Mouse (Mus musculus) CH12.LX (cell line): ENCODE measurements around the gene Gucy1b1. TPM values are rescaled to one million over a fixed set of nuclear protein-coding genes. Genes with fewer than 3 reads are reported as not detected.

Source experiments
- DNase-seq: peaks from one replicate; pipeline ENCODE4 v3.0.0-alpha.2; 2013; ENCODE audit errors: extremely low read depth
- H3K27ac ChIP-seq: 2 replicates; pipeline ENCODE4 v1.5.1; 2012; ENCODE audit warnings: low read depth, mild to moderate bottlenecking, control low read depth, moderate library complexity; ENCODE audit not compliant: insufficient read depth
- H3K27me3 ChIP-seq: replicated peaks from 2 replicates; pipeline ENCODE3; 2012; ENCODE audit warnings: inconsistent platforms
- H3K36me3 ChIP-seq, 2 experiments: replicated peaks in 1 of 2; 2 replicates each; pipeline versions ENCODE3 to v1.6.1; 2012; ENCODE audit warnings: inconsistent platforms in 1 of 2, low read length in 1 of 2, mild to moderate bottlenecking in 1 of 2, mixed read lengths in 1 of 2, moderate library complexity in 1 of 2; ENCODE audit not compliant: control insufficient read depth in 1 of 2, insufficient read depth in 1 of 2
- H3K4me1 ChIP-seq, 2 experiments: 2 replicates each; pipeline ENCODE4 v1.6.1; 2012; ENCODE audit warnings: inconsistent platforms in 1 of 2, moderate library complexity in 1 of 2; ENCODE audit not compliant: insufficient read depth in 2 of 2, control insufficient read depth in 1 of 2
- H3K4me2 ChIP-seq: 2 replicates; pipeline ENCODE4 v1.6.1; 2012; ENCODE audit warnings: low read depth, mild to moderate bottlenecking, control low read depth; ENCODE audit not compliant: poor library complexity, insufficient read depth, severe bottlenecking
- H3K4me3 ChIP-seq, 3 experiments: fragments of 150-350 bp in 1 of 3; sonication (generic) in 1 of 3; replicated peaks in 1 of 3; 2 replicates each; pipeline versions ENCODE3 to v1.5.1; 2011 to 2012; ENCODE audit warnings: low read depth in 2 of 3, low read length in 2 of 3, mild to moderate bottlenecking in 2 of 3, moderate library complexity in 2 of 3, control low read depth in 1 of 3, improper control_type of control experiment in 1 of 3, inconsistent platforms in 1 of 3, mixed read lengths in 1 of 3; ENCODE audit not compliant: poor library complexity in 1 of 3
- H3K79me2 ChIP-seq: replicated peaks from 2 replicates; pipeline ENCODE4 v1.6.1; 2012; ENCODE audit warnings: mild to moderate bottlenecking, moderate library complexity; ENCODE audit not compliant: control insufficient read depth, poor library complexity, insufficient read depth, severe bottlenecking; ENCODE audit errors: extremely low read depth
- H3K9ac ChIP-seq: 2 replicates; pipeline ENCODE4 v1.6.1; 2012; ENCODE audit warnings: low read depth, mild to moderate bottlenecking, control low read depth, moderate library complexity; ENCODE audit not compliant: insufficient read depth
- H3K9me3 ChIP-seq: replicated peaks from 2 replicates; pipeline ENCODE3; 2012; ENCODE audit warnings: low read length, inconsistent platforms, mixed read lengths
- E2F4 ChIP-seq: IDR thresholded peaks from 2 replicates; pipeline ENCODE4 v1.6.1; 2011; ENCODE audit warnings: low read depth, low read length, improper control_type of control experiment; ENCODE audit not compliant: insufficient replicate concordance
- GABPA ChIP-seq: IDR thresholded peaks from 2 replicates; pipeline ENCODE4 v1.6.1; 2012; ENCODE audit warnings: low read depth, low read length, improper control_type of control experiment, inconsistent platforms; ENCODE audit not compliant: insufficient replicate concordance
- HCFC1 ChIP-seq: IDR thresholded peaks from 2 replicates; pipeline ENCODE4 v1.6.1; 2012; ENCODE audit warnings: low read depth, mild to moderate bottlenecking, inconsistent platforms, low read length, improper control_type of control experiment
- JUN ChIP-seq: IDR thresholded peaks from 2 replicates; pipeline ENCODE4 v1.6.1; 2011; ENCODE audit warnings: low read depth, mild to moderate bottlenecking, low read length, improper control_type of control experiment, moderate library complexity; ENCODE audit not compliant: insufficient read depth
- KAT2A ChIP-seq: IDR thresholded peaks from 2 replicates; pipeline ENCODE4 v1.6.1; 2012; ENCODE audit warnings: low read length, improper control_type of control experiment, inconsistent platforms; ENCODE audit not compliant: insufficient replicate concordance
- MAFK ChIP-seq: IDR thresholded peaks from 2 replicates; pipeline ENCODE4 v1.6.1; 2011; ENCODE audit warnings: low read length, improper control_type of control experiment; ENCODE audit not compliant: insufficient replicate concordance
- MAZ ChIP-seq: IDR thresholded peaks from 2 replicates; pipeline ENCODE4 v1.6.1; 2012; ENCODE audit warnings: low read depth, mild to moderate bottlenecking, inconsistent platforms, low read length, improper control_type of control experiment, moderate library complexity
- MEF2A ChIP-seq: IDR thresholded peaks from 2 replicates; pipeline ENCODE4 v1.6.1; 2014; ENCODE audit warnings: low read depth, mild to moderate bottlenecking, inconsistent platforms, low read length, improper control_type of control experiment, borderline replicate concordance
- MYC ChIP-seq: IDR thresholded peaks from 2 replicates; pipeline ENCODE4 v1.6.1; 2011; ENCODE audit warnings: low read depth, mild to moderate bottlenecking, improper control_type of control experiment, low read length
- NRF1 ChIP-seq: IDR thresholded peaks from 2 replicates; pipeline ENCODE4 v1.6.1; 2014; ENCODE audit warnings: low read depth, mild to moderate bottlenecking, inconsistent platforms, low read length, improper control_type of control experiment, moderate library complexity
- POLR2A ChIP-seq: IDR thresholded peaks from 2 replicates; pipeline ENCODE4 v1.6.1; 2011; ENCODE audit warnings: low read depth, mild to moderate bottlenecking, improper control_type of control experiment, low read length
- POLR2AphosphoS2 ChIP-seq: IDR thresholded peaks from 2 replicates; pipeline ENCODE4 v1.6.1; 2011; ENCODE audit warnings: low read depth, low read length, improper control_type of control experiment
- RAD21 ChIP-seq: IDR thresholded peaks from 2 replicates; pipeline ENCODE4 v1.6.1; 2011; ENCODE audit warnings: low read depth, mild to moderate bottlenecking, low read length, improper control_type of control experiment, moderate library complexity
- SIN3A ChIP-seq: IDR thresholded peaks from 2 replicates; pipeline ENCODE4 v1.6.1; 2012; ENCODE audit warnings: low read length, improper control_type of control experiment, inconsistent platforms
- TBP ChIP-seq: conservative IDR thresholded peaks from 2 replicates; pipeline ENCODE4 v1.6.1; 2011; ENCODE audit warnings: low read depth, low read length, improper control_type of control experiment
- UBTF ChIP-seq: IDR thresholded peaks from 2 replicates; pipeline ENCODE4 v1.6.1; 2012; ENCODE audit warnings: low read depth, mild to moderate bottlenecking, inconsistent platforms, low read length, improper control_type of control experiment, moderate library complexity
- ZKSCAN1 ChIP-seq: IDR thresholded peaks from 2 replicates; pipeline ENCODE4 v1.6.1; 2012; ENCODE audit warnings: low read depth, inconsistent platforms, low read length, improper control_type of control experiment, borderline replicate concordance
- ZMIZ1 ChIP-seq: IDR thresholded peaks from 2 replicates; pipeline ENCODE4 v1.6.1; 2012; ENCODE audit warnings: low read depth, mild to moderate bottlenecking, inconsistent platforms, low read length, improper control_type of control experiment
- ZNF384 ChIP-seq: IDR thresholded peaks from 2 replicates; pipeline ENCODE4 v1.6.1; 2012; ENCODE audit warnings: low read depth, low read length, improper control_type of control experiment, inconsistent platforms
- dilution Hi-C: fragments of 300-500 bp; cut with MboI; formaldehyde crosslinking; loops from 2 replicates; pipeline ENCODE4 v1.14.3; 2020; ENCODE audit warnings: low sequenced_read_pairs; ENCODE audit not compliant: extremely low pct_unique_long_range_greater_than_20kb, extremely low pct_ligation_motif_present
- in situ Hi-C: fragments of 300-500 bp; cut with MboI; formaldehyde crosslinking; loops from 3 replicates; pipeline ENCODE4 v1.14.3; 2019; ENCODE audit warnings: low sequenced_read_pairs, low pct_ligation_motif_present, low pct_unique_long_range_greater_than_20kb, mixed read lengths
- polyA plus RNA-seq: library from polyadenylated mRNA; unstranded; fragments of >175 nt; gene quantifications from 2 replicates; pipeline ENCODE4 v1.2.1, GENCODE M21; 2012; ENCODE audit warnings: low read depth; ENCODE audit not compliant: insufficient read length
- total RNA-seq, 2 experiments: library from RNA; depleted of rRNA; stranded (reverse); fragments of 300-350 nt in 1 of 2; fragments of >200 nt in 1 of 2; gene quantifications; 2 replicates each; pipeline ENCODE4 v1.2.3; 2012 to 2014

Gene Gucy1b1
- total and polyA plus RNA-seq, 3 experiments = not detected

- TF ChIP-seq ZNF384 = no peak
- no peak for TF ChIP-seq MYC
- peak; percentile 80 for TF ChIP-seq RAD21
- TF ChIP-seq ZMIZ1 = no peak
- no peak for TF ChIP-seq MAZ
- no peak for TF ChIP-seq POLR2AphosphoS2
- TF ChIP-seq HCFC1 = no peak
- no peak for TF ChIP-seq MEF2A
- no peak for TF ChIP-seq SIN3A
These were observed 27.3 kb downstream of the Gucy1b1 start (continued) for GRCm38 (mm10) chr3:82047100-82047753.

DNA sequence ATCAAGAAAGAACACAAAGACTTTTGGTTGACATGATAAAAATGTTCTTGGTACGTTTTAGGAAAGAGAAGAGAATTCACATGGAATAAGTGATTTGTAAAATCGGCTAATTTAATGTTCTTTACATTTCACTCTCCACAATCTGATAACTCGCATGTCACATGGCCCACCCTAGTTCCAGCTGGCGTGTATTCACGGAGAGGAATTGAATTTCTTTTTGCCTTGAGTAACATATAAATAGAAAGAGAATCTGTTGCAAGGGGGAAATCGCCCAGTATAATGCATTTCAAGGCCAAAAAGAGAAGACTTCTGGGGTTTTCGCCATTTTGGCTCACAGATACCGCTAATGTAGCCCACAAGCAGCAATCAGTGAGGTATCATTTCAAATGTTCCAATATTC lies 28.4 kb downstream of the Gucy1b1 start:
- DNase-seq = no peak
- Histone ChIP-seq H3K27me3 (no peaks in the 10 kb centered on the region), H3K9ac (no peak overlapping the region), H3K4me2 (no peak overlapping the region), H3K27ac (no peak overlapping the region), H3K9me3 (no peaks in the 10 kb centered on the region), H3K4me3 (no peak overlapping the region), H3K79me2 (no peaks in the 10 kb centered on the region), H3K4me1 (no peaks in the 10 kb centered on the region), H3K36me3 (no peaks in the 10 kb centered on the region)
- dilution Hi-C loops (no loop called here), in situ Hi-C loops (loop anchor here (25.0 kb wide), 1 partner anchor 291 kb away; no protein-coding TSS in a partner anchor)
- TF ChIP-seq JUN (no peak), E2F4 (no peak), MAFK (no peak), POLR2A (no peak), MAZ (no peak), ZKSCAN1 (no peak), GABPA (no peak), UBTF (no peak), MYC (no peak), NRF1 (no peak), ZMIZ1 (no peak), KAT2A (no peak), TBP (no peak), ZNF384 (no peak)
